ENCODE assay signal across 7 mouse cellular contexts in the genomic region with DNA sequence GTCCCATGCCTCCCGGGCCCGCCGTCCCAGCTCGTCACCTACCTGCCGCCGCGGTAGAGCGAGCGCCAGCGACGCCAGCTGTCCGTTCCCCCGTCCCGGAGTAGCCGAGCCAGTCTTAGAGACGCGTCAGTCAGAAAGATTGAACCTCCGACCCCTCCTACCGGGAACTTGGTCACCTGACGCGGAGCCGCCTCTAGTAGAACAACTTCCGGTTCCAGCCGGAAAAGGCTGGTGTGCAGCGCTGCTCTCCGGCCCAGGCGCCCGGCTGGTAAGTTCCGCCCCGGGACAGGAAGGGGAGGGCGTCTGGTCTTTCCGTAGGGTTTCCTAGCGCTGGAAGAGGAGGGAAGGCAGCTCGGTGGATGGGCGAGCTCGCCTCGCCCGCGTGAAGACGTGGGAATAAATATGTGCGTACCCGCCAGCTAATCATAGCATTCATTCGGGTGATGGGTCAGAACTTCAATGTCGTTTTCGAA. TPM values are rescaled to one million over a fixed set of nuclear protein-coding genes. Genes with fewer than 3 reads are reported as not detected.
DNase-seq lines count a peak whose midpoint lies in the region; ATAC-seq and TF ChIP-seq lines count a peak whose summit lies in the region.

A gene (minus strand): TSS at position 197 of the 473 bp plus-strand sequence.

- peak within 1 kb of the TSS; percentile 85 for H3K9ac ChIP-seq in intestine, postnatal 0 days (ENCODE audit: low read depth, low read length)
- peak within 1 kb of the TSS; percentile 84 for H3K9ac ChIP-seq in midbrain, embryonic 12.5 days (replicated peaks)

- H3K27me3 ChIP-seq in embryonic facial prominence, embryonic 10.5 days (replicated peaks; ENCODE audit: low read depth, poor library complexity, severe bottlenecking) = no peaks in the 10 kb centered on the region
- H3K27me3 ChIP-seq in intestine, postnatal 0 days (replicated peaks; ENCODE audit: control insufficient read depth, insufficient read depth, low read length) = no peaks in the 10 kb centered on the region
- no peaks in the 10 kb centered on the region for H3K27me3 ChIP-seq in midbrain, embryonic 12.5 days
- H3K27me3 ChIP-seq in small intestine, adult 2 months (ENCODE audit: control insufficient read depth, insufficient read depth, low read length) = no peaks in the 10 kb centered on the region

- H3K4me3 ChIP-seq in embryonic facial prominence, embryonic 10.5 days = peak within 1 kb of the TSS; percentile 77
- H3K4me3 ChIP-seq in intestine, postnatal 0 days (ENCODE audit: low read depth, low read length) = peak within 1 kb of the TSS; percentile 94
- H3K4me3 ChIP-seq in midbrain, embryonic 12.5 days = peak within 1 kb of the TSS; percentile 76
- H3K4me3 ChIP-seq in small intestine, adult 2 months (ENCODE audit: low read depth, low read length) = peak within 1 kb of the TSS; percentile 75

- TF ChIP-seq POLR2A in small intestine, adult 2 months (IDR thresholded peaks at IDR 0.05; ENCODE audit: low read depth, low read length) = peak; percentile 89

- peak; percentile 37; the same call in 1 of the 2 replicates for TF ChIP-seq CTCF in intestine, postnatal 0 days (IDR thresholded peaks at IDR 0.05; ENCODE audit: low read depth)
- TF ChIP-seq CTCF in small intestine, adult 2 months (IDR thresholded peaks at IDR 0.05; ENCODE audit: extremely low read depth, insufficient read length, insufficient replicate concordance, low read depth, low read length) = no peak

- peak; percentile 95 for ATAC-seq in intestine, postnatal 0 days
- ATAC-seq in midbrain, embryonic 12.5 days (ENCODE audit: low FRiP score, low read depth) = peak; percentile 97

- H3K4me2 ChIP-seq in intestine, postnatal 0 days (replicated peaks; ENCODE audit: low read depth) = peak within 1 kb of the TSS; percentile 96
- H3K4me2 ChIP-seq in midbrain, embryonic 12.5 days (replicated peaks) = peak within 1 kb of the TSS; percentile 75

- DNase-seq in adrenal gland, postnatal 10 days = peak; percentile 95
- peak; percentile 96 for DNase-seq in embryonic facial prominence, embryonic 10.5 days (ENCODE audit: low spot score)
- DNase-seq in gonadal fat pad, adult 2 months (ENCODE audit: low read depth) = no peak
- peak; percentile 94 for DNase-seq in left cerebral cortex, postnatal 4 days

- WGBS in embryonic facial prominence, embryonic 10.5 days = under 1% methylated on average over 45 of the region's 45 CpGs
- under 1% methylated on average over 45 of the region's 45 CpGs for WGBS in intestine, postnatal 0 days
- WGBS in midbrain, embryonic 12.5 days = under 1% methylated on average over 45 of the region's 45 CpGs
- WGBS in small intestine, adult 2 months = under 1% methylated on average over 45 of the region's 45 CpGs

- H3K4me1 ChIP-seq in embryonic facial prominence, embryonic 10.5 days = peaks cover 22% of the 10 kb centered on the region
- 0 out of 2 replicates have a peak, but pooled peaks cover 3% of the 10 kb centered on the region for H3K4me1 ChIP-seq in intestine, postnatal 0 days (replicated peaks; ENCODE audit: control insufficient read depth, insufficient read depth, low read length)
- peaks cover 19% of the 10 kb centered on the region for H3K4me1 ChIP-seq in midbrain, embryonic 12.5 days
- H3K4me1 ChIP-seq in small intestine, adult 2 months (ENCODE audit: control insufficient read depth, insufficient read depth, insufficient read length, low read length) = peaks cover 10% of the 10 kb centered on the region

- H3K9me3 ChIP-seq in embryonic facial prominence, embryonic 10.5 days = no peaks in the 10 kb centered on the region
- no peaks in the 10 kb centered on the region for H3K9me3 ChIP-seq in intestine, postnatal 0 days (ENCODE audit: control insufficient read depth)
- H3K9me3 ChIP-seq in midbrain, embryonic 12.5 days = no peaks in the 10 kb centered on the region

- peak within 1 kb of the TSS; percentile 86 for H3K27ac ChIP-seq in embryonic facial prominence, embryonic 10.5 days (replicated peaks)
- peak within 1 kb of the TSS; percentile 97 for H3K27ac ChIP-seq in intestine, postnatal 0 days (ENCODE audit: low read depth, low read length)
- peak within 1 kb of the TSS; percentile 86 for H3K27ac ChIP-seq in midbrain, embryonic 12.5 days (replicated peaks)
- H3K27ac ChIP-seq in small intestine, adult 2 months (ENCODE audit: insufficient read depth, low read depth, low read length) = peak within 1 kb of the TSS; percentile 90

- H3K36me3 ChIP-seq in embryonic facial prominence, embryonic 10.5 days (replicated peaks) = peaks cover 35% of the 10 kb centered on the region
- peaks cover 10% of the 10 kb centered on the region; the same call in 1 of the 2 replicates for H3K36me3 ChIP-seq in intestine, postnatal 0 days (ENCODE audit: control insufficient read depth, insufficient read depth)
- H3K36me3 ChIP-seq in midbrain, embryonic 12.5 days = no peaks in the 10 kb centered on the region
- 0 out of 2 replicates have a peak, but pooled peaks cover 2% of the 10 kb centered on the region for H3K36me3 ChIP-seq in small intestine, adult 2 months (ENCODE audit: control insufficient read depth, insufficient read depth, low read length)

- intact Hi-C loops in left cerebral cortex, postnatal 4 days (cut with DNase I) = no loop called here

RNA-seq across cellular contexts. Expression of the gene that starts here (rescaled TPM):
- total RNA-seq in adrenal gland, postnatal 10 days (2021) = 10 to 100 TPM; 28.3 to 30.5 TPM
- polyA plus RNA-seq in embryonic facial prominence, embryonic 10.5 days (2016; fragmentation: Nextera tagmentation; extraction: Ambion mirVana) = 37.6 and 40.2 TPM in 2 replicates
- polyA plus RNA-seq in gonadal fat pad, adult 2 months (2012; rRNA removed) = 39.3 and 39.5 TPM in 2 replicates
- polyA plus RNA-seq in intestine, postnatal 0 days (2015; fragmentation: Nextera tagmentation; extraction: Ambion mirVana) = 31.1 and 32.0 TPM in 2 replicates
- total RNA-seq in left cerebral cortex, postnatal 4 days (2021) = 10 to 100 TPM; 23.5 to 24.7 TPM
- 46.7 TPM in 2 replicates for polyA plus RNA-seq in midbrain, embryonic 12.5 days (2016; fragmentation: Nextera tagmentation; extraction: Ambion mirVana)
- polyA plus RNA-seq in small intestine, adult 2 months (2012; rRNA removed) = 13.5 and 29.8 TPM in 2 replicates
